Mouse (Mus musculus): Measurements from ENCODE around the gene Fastkd5. TPM values are rescaled to one million over a fixed set of nuclear protein-coding genes. Genes with fewer than 3 reads are reported as not detected.
"Not testable (repeated sequence)": the region's sequence is repeated elsewhere in the genome, so short reads cannot be mapped to it uniquely, and the experiment has no call there.

Fastkd5 gene
- polyA plus RNA-seq, 1 experiment, result 5.9 TPM

DNA sequence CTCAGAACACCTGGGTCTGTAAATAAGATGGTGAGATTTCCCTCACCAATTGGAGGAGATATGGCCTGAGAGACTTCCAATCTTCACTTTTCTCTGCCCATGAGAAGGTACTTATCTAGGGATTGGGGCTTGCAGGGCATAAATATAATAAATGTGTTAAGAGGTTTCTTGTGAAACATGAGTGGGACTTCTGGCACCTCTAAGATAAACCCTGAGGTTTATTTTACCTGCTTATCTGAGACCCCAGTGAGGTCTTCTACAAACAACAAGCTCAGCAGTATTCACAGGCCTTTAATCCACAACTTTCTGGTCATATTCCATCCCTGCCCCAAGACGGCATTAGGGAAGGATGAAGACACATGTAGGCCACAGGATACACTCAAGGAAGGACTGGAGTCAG, 23.9 kb upstream of the Fastkd5 start:
- H3K4me2 ChIP-seq (ENCODE audit: low read depth), result no peak overlapping the region
- no peaks in the 10 kb centered on the region for H3K79me2 ChIP-seq (ENCODE audit: control insufficient read depth, insufficient read depth)
- H3K4me3 ChIP-seq, result no peak overlapping the region
- no peak for TF ChIP-seq E2F4 (IDR thresholded peaks at IDR 0.05; ENCODE audit: insufficient read depth)
- TF ChIP-seq MYOD1 (IDR thresholded peaks at IDR 0.05; ENCODE audit: control insufficient read depth in 1 of 3, insufficient read length in 2 of 3, low read depth in 2 of 3), result no peak
- TF ChIP-seq POLR2A (IDR thresholded peaks at IDR 0.05; ENCODE audit: insufficient read length, low read depth), result no peak
- no peak for TF ChIP-seq TCF12 (IDR thresholded peaks at IDR 0.05; ENCODE audit: insufficient read depth, poor library complexity, severe bottlenecking)
- TF ChIP-seq CEBPB (IDR thresholded peaks at IDR 0.05; ENCODE audit: insufficient read depth, poor library complexity, severe bottlenecking), result no peak
- TF ChIP-seq USF1 (IDR thresholded peaks at IDR 0.05; ENCODE audit: low read depth), result no peak
- TF ChIP-seq MYOG (IDR thresholded peaks at IDR 0.05; ENCODE audit: control insufficient read depth in 1 of 3, insufficient read depth in 1 of 3, insufficient read length in 2 of 3, low read depth in 2 of 3), result no peak
- no peak for TF ChIP-seq POLR2AphosphoS2 (IDR thresholded peaks at IDR 0.05; ENCODE audit: insufficient read length, low read depth)
- no peak for TF ChIP-seq TCF3 (IDR thresholded peaks at IDR 0.05; ENCODE audit: insufficient read length, low read depth)
- no peak for TF ChIP-seq SRF (IDR thresholded peaks at IDR 0.05; ENCODE audit: control insufficient read depth, insufficient read length, low read depth)
- H3K27me3 ChIP-seq (ENCODE audit: control insufficient read depth, insufficient read depth, insufficient read length), result no peaks in the 10 kb centered on the region
- no peak overlapping the region for H3ac ChIP-seq (ENCODE audit: control insufficient read depth, insufficient read length)
- H3K36me3 ChIP-seq (ENCODE audit: control insufficient read depth, insufficient read depth), result peaks cover 31% of the 10 kb centered on the region

DNA sequence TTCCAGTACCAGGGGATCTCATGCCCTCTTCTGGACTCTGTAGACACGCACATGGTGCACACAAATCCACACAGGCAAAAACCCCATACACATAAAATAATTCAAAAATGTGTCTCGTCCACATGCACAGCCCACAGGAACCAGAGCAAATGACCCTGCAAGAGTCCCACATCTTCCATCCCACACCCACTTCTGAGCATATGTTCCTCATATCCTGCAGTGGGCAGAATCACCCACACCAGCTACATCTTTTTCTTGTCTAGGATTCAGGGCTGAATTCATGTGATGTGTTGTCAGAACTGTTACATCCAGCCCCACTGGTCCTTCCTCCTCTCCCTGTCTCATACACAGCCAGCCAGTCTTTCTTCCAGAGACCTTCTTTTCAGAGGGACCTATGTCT, 23.5 kb upstream of the Fastkd5 start:
- Histone ChIP-seq H3K27me3 (ENCODE audit: control insufficient read depth, insufficient read depth, insufficient read length) (no peaks in the 10 kb centered on the region), H3K79me2 (ENCODE audit: control insufficient read depth, insufficient read depth) (no peaks in the 10 kb centered on the region), H3K4me3 (no peak overlapping the region), H3K4me2 (ENCODE audit: low read depth) (no peak overlapping the region), H3ac (ENCODE audit: control insufficient read depth, insufficient read length) (no peak overlapping the region), H3K36me3 (ENCODE audit: control insufficient read depth, insufficient read depth) (peaks cover 31% of the 10 kb centered on the region)
- no peak for TF ChIP-seq MYOG (IDR thresholded peaks at IDR 0.05; ENCODE audit: control insufficient read depth in 1 of 3, insufficient read depth in 1 of 3, insufficient read length in 2 of 3, low read depth in 2 of 3)
- no peak for TF ChIP-seq SRF (IDR thresholded peaks at IDR 0.05; ENCODE audit: control insufficient read depth, insufficient read length, low read depth)
- no peak for TF ChIP-seq MAX (IDR thresholded peaks at IDR 0.05; ENCODE audit: low read depth)
- TF ChIP-seq USF1 (IDR thresholded peaks at IDR 0.05; ENCODE audit: low read depth), result no peak

DNA sequence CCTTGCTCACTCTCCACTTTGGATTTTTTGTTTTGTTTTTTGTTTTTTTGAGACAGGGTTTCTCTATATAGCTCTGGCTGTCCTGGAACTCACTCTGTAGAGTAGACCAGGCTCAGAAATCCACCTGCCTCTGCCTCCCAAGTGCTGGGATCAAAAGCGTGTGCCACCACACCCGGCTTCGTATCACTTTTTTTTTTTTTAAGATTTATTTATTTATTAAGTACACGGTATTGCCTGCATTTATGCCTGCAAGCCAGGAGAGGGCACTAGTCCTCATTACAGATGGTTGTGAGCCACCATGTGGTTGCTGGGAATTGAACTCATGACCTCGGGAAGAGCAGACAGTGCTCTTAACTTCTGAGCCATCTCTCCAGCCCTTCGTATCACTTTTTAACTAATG, 19.2 kb upstream of the Fastkd5 start:
- H3K4me2 ChIP-seq (ENCODE audit: low read depth); H3K4me3 ChIP-seq; H3K36me3 ChIP-seq (ENCODE audit: control insufficient read depth, insufficient read depth); H3K79me2 ChIP-seq (ENCODE audit: control insufficient read depth, insufficient read depth); H3ac ChIP-seq (ENCODE audit: control insufficient read depth, insufficient read length); H3K27me3 ChIP-seq (ENCODE audit: control insufficient read depth, insufficient read depth, insufficient read length): not testable (repeated sequence)

DNA sequence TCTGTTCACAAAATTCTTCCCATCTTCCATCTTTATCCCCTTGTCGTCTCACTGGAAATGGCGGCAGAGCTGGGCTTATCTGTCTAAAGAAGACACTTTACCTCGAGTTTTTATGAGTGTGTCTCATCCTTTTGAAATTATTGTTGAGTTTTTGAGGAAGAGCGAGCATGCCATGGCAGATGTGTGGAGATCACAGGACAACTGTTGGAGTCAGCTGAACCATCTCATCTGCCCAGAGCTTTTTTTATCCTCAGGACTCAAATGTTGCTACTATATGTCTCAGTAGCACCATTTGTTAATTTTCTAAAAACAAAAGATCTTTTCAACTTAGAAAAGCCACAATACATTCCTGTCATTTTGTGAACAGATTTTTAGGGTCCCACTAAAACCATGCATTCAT, 15.4 kb upstream of the Fastkd5 start:
- TF ChIP-seq MYOD1 (IDR thresholded peaks at IDR 0.05; ENCODE audit: control insufficient read depth in 1 of 3, insufficient read length in 2 of 3, low read depth in 2 of 3) (peak in 2 of 3 experiments; percentile 34 to 54), E2F4 (IDR thresholded peaks at IDR 0.05; ENCODE audit: insufficient read depth) (no peak), MYOG (IDR thresholded peaks at IDR 0.05; ENCODE audit: control insufficient read depth in 1 of 3, insufficient read depth in 1 of 3, insufficient read length in 2 of 3, low read depth in 2 of 3) (peak in 1 of 3 experiments; percentile 50), CEBPB (IDR thresholded peaks at IDR 0.05; ENCODE audit: insufficient read depth, poor library complexity, severe bottlenecking) (no peak), TCF3 (IDR thresholded peaks at IDR 0.05; ENCODE audit: insufficient read length, low read depth) (peak; percentile 17), POLR2A (IDR thresholded peaks at IDR 0.05; ENCODE audit: insufficient read length, low read depth) (no peak), POLR2AphosphoS2 (IDR thresholded peaks at IDR 0.05; ENCODE audit: insufficient read length, low read depth) (no peak), TCF12 (IDR thresholded peaks at IDR 0.05; ENCODE audit: insufficient read depth, poor library complexity, severe bottlenecking) (peak; percentile 13), SRF (IDR thresholded peaks at IDR 0.05; ENCODE audit: control insufficient read depth, insufficient read length, low read depth) (no peak)
- H3K4me2 ChIP-seq (ENCODE audit: low read depth), result peak overlapping the region; percentile 27

DNA sequence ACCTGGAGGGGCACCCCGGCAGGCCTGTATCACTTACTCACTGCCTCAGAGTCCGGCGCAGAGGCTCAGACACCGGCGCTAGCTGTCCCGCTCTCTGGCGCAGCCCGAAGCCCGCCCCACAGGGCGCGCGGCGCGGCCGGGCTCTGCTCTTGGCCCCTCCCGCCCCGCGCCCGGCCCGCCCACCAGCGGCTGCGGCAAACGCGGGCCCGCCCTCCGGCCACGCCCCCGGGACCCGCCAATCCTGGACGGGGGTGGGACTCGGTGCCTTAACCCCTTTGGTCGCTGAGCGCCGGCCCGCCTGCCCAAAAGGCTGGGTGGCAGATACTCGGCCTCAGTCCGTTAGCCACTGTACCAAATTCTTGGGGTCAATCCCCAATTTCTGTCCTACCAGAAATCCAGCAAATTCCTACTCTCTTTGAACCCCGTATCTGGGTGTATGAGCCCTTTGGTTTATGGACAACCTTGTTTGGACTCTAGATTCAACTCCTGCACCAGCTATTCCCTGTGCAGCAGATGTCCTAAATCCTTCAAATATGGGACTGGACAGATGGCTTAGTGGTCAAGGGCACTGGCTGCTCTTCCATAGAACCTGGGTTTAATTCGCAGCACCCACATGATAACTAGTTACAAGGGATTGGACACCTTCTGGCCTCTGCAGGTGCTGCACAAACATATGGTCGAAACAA, 13.0 kb upstream of the Fastkd5 start, which contains the start of gene Lzts3:
Gene Lzts3 (minus strand): TSS at position 120 of the 686 bp plus-strand sequence.
- peak within 1 kb of the TSS; percentile 52 for H3ac ChIP-seq (ENCODE audit: control insufficient read depth, insufficient read length)
- H3K79me2 ChIP-seq (ENCODE audit: control insufficient read depth, insufficient read depth), result no peaks in the 10 kb centered on the region
- H3K4me2 ChIP-seq (ENCODE audit: low read depth), result peak within 1 kb of the TSS; percentile 95
- H3K4me3 ChIP-seq, result peak within 1 kb of the TSS; percentile 39
- no peaks in the 10 kb centered on the region for H3K27me3 ChIP-seq (ENCODE audit: control insufficient read depth, insufficient read depth, insufficient read length)
- TF ChIP-seq E2F4 (IDR thresholded peaks at IDR 0.05; ENCODE audit: insufficient read depth), result no peak
- peak; percentile 56 for TF ChIP-seq POLR2A (IDR thresholded peaks at IDR 0.05; ENCODE audit: insufficient read length, low read depth)
- TF ChIP-seq MYOD1 (IDR thresholded peaks at IDR 0.05; ENCODE audit: control insufficient read depth in 1 of 3, insufficient read length in 2 of 3, low read depth in 2 of 3), result no peak
- peak; percentile 77 for TF ChIP-seq POLR2AphosphoS2 (IDR thresholded peaks at IDR 0.05; ENCODE audit: insufficient read length, low read depth)
- H3K36me3 ChIP-seq (ENCODE audit: control insufficient read depth, insufficient read depth), result no peaks in the 10 kb centered on the region

More for the DNA sequence above, 15.4 kb upstream of the Fastkd5 start:
- H3ac ChIP-seq (ENCODE audit: control insufficient read depth, insufficient read length), result no peak overlapping the region
- H3K79me2 ChIP-seq (ENCODE audit: control insufficient read depth, insufficient read depth), result no peaks in the 10 kb centered on the region
- H3K27me3 ChIP-seq (ENCODE audit: control insufficient read depth, insufficient read depth, insufficient read length), result no peaks in the 10 kb centered on the region
- no peaks in the 10 kb centered on the region for H3K36me3 ChIP-seq (ENCODE audit: control insufficient read depth, insufficient read depth)
- H3K4me3 ChIP-seq, result no peak overlapping the region

Measured in myocyte (in vitro differentiated cells).